Mouse (Mus musculus) frontal cortex, postnatal 10 days (tissue): ENCODE measurements around the gene Pfas.
"Not testable (repeated sequence)": the region's sequence is repeated elsewhere in the genome, so short reads cannot be mapped to it uniquely, and the experiment has no call there.

Experiments used
- DNase-seq, 2 experiments: peaks; one replicate each; pipeline ENCODE4 v3.0.0; 2022; ENCODE audit warnings: low spot score in 2 of 2, mixed read lengths in 1 of 2

Pfas gene

DNA sequence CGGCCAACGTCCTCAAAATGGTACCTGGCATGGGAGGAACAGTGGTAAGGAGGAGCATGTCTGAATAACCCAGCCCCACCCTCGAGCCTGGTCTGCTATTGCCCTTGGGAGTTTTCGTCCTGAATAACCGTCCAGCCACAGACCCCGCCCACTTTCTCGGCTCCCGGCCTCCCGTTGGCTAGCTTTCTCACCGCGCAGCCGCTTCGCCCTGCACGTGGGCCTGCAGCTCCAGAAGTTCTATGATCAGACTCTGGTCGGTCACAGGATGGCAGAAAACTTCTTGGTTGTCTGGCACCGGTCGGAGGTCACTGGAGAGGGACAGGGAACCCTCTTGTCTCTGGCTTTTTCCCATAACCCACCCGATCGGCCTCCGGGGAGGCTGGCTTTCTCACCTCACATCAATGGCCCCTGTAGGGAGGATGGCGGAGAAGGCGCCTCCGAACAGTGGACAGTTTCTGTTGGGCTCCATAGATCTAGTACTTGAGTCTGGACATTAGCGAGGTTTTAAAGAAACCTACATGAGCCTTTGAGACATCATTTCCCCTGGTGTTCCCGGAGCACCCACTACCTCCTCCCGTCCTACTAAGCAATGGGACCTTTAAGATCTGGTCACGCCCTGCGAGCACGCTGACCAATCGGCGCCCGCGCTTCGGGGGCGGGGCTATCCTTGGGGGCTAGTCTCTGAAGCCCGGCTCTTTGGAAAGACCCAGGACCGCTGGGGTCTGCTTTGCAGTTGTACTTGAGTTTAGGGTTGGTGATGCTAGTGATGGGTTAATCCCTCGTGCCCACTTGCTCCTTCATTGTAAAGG lies 34.8 kb downstream of the Pfas start:
- peak; percentile 54 to 72 for DNase-seq

DNA sequence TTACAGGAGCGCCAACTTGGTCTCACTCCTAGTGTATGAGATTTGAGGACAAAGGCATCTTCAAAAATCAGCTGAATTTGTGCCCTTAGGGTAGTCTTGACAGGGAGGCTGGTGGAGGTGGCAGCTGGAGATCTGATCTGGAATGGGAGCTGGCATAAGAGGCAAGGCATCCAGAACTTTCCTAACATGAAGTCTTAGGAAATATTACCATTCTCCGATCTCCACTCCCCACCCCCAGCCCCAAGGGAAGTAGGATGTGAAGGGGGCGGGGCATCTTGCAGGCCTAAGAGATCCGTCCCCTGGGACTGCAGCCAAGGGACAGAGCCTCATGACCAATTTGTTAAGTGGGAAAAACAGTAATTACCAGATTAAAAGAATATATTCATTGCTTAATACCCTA lies 38.0 kb downstream of the Pfas start:
- DNase-seq, result no peak

DNA sequence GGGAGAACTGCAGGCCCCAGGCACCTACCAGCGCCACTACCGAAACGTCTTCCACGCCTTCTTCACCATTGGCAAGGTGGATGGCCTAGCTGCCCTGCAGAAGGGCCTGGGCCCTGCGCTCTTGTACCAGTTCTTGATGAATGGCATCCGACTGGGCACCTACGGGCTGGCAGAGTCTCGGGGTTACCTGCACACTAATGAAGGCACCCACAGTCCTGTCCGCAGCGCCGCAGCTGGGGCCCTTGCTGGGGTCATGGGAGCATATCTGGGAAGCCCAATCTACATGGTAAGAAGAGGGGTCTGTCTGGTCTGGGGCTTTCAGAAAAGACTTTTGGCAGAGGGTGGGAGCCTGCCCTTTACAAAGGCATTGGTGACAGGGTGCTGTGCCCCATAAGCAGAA lies 39.5 kb downstream of the Pfas start:
- DNase-seq, result no peak

DNA sequence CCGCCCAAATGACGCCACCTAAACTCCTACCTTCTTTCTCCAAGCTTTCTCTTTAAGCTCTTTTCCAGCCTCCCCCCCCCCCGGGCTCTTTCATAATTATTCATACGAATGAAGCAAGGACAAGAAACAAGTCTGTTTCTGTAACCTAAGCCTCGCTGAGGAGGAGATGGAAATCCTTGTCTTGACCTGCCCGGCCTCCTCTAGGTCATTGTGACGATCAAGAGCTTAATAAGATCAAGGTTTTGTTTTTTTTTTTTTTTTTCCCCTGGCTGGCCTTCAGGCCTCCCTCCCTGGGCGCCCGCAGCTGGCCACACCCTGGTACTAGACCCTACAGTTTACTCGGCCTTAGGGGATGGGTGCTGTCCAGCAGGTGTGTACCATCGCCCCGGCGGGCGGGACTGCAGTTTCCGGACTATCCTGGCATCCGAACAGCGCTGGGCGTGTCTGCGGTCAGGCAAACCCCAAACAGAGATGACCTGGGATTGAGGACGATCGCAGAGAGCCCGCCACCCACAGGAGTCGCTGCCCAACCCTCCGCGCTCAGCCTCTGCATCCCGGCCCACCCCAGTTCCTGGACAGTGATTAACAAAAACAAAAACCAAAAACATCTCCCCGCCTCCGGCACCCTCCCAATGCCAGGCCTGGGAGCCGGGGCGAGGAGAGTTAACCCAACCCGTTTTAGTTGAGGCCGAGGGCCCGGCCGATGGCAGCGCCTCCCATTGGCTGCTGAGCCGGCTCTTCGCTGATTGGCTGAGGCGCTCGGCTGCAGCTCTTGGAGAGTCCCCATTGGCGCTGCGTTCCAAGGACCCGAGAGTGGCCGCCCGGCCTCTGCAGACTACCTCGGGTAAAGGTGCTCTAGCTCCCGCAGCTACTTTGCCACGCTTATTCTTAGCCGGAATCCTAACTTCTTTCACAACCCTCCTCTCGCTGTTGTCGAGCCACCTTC lies 40.6 kb downstream of the Pfas start, which contains the start of gene Slc25a35:
Gene Slc25a35, plus strand, starts transcription at position 795 of the 946 bp plus-strand sequence.
- peak; percentile 77 to 90 for DNase-seq

DNA sequence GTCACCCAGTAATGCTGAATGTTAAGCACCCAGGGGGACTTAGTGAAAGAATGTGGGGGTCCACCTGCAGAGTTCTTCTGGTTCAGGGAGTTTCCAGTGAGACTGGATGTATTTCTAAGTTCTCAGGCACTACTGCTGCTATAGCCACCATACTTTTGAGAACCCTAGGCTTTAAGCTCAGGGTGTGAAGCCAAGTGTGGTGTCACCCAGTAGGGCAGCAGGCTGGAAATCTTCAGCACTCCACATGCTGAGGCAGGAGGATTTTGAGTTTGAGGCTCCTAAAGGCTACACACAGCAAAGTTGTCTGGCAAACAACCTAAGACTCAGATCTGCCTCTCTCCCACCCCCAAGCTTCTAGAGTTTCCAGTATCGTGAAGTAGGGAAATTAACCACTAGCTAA lies 41.7 kb downstream of the Pfas start:
- no peak for DNase-seq

DNA sequence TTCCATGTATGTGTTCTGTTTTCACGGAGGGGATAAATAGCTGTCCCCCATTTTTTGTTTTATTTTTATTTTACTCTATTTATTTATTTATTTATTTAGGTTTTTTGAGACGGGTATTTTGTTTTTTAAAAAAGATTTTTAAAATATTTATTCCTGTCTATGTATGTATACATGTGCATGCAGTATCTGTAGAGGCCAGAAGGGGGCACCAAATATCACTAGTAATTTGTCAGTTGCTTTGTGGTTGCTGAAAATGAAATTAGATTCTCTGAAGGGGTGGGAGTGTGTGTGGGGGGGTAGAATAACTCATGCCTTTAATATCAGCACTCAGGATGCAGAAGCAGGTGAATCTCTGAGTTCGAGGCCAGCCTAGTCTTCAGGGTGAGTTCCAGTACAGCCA lies 42.4 kb downstream of the Pfas start:
- no peak for DNase-seq

GRCm38 (mm10) chr11:68965050-68965449 lies 43.2 kb downstream of the Pfas start:
- no peak for DNase-seq

- DNase-seq, result no peak
Measured at GRCm38 (mm10) chr11:68963405-68963804, 44.9 kb downstream of the Pfas start.

- not testable (repeated sequence) for DNase-seq
Measured at GRCm38 (mm10) chr11:68962159-68962558, 46.1 kb downstream of the Pfas start.

- DNase-seq, result no peak
Measured at GRCm38 (mm10) chr11:68961596-68961995, 46.7 kb downstream of the Pfas start.

DNA sequence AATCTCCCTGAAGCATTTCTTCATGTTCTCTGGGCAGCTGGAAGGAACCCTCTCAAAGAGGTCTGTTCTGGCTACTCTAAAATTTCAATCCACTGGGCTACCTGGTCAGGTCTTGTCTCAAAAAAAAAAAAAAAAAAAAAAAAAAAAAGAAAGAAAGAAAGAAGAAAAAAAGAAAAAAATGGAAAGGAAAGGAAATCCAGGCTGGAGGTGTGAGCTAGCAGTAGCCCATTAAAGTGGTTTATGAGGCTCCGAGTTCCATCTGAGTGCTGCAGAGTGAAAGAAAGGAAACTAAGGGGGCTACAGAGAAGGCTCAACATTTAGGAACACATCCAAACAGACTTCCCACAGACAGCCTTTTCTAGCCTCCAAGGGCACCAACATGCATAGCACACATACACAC lies 50.3 kb downstream of the Pfas start:
- no peak for DNase-seq

DNA sequence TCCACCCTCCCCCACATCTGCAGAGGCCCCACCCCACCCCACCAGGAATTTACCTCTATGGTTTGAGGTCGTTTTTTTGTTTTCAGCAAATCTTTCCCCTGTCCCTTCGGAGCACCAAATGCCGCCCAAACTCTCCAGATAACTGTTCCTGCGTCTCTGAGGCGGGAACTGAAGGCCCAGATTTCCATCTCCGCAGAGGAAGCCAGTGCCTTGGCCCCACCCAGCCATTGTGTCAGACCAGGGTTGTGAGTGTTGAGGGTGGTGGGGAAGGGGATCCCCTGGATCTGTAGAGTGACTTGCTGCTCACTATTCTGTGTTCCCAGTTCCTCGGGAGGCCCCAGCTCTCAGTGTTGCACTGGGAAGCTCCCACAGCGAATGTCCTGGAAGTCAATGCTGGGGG lies 51.0 kb downstream of the Pfas start, which contains the start of gene Arhgef15:
Gene Arhgef15, minus strand, starts transcription at position 173 of the 400 bp plus-strand sequence.
- DNase-seq, result no peak

DNA sequence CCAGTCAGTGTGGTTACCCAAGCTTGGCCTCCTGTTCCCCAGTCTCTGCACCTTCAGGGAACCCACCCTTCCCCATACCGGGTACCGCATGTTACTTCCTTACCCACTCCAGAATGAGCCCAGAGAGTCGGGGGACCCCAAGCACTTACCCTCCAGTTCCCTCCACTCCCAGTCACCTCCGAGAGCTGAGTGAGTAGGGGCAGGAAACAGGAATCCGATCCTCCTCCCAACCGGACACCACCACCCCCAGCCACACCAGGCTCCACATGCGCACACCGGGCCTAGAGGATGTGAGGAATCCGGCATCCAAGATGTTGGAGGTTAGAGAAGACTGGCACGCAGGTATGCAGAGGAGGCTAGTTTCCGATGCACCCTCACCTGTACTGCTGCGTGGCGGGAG lies 51.6 kb downstream of the Pfas start:
- DNase-seq, result no peak

DNA sequence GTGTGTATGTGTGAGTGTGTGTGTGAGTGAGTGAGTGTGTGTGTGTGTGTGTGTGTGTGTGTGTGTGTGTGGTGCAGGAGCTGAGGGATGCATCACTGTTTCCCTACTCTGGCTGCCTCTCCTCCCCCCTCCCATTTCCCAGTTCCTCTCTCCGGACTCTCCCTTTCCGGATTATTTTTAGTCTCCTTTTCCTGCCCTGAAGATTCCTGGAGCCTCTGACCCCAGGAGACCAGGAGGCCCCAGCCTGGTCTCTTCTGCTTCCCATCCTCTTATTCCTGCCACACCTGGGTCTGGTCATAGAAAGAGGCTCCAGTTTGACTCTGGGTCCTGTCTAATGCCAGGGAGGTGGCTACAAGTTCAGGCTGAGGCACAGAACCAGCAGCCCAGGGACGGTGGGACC lies 52.2 kb downstream of the Pfas start:
- DNase-seq, result no peak

DNA sequence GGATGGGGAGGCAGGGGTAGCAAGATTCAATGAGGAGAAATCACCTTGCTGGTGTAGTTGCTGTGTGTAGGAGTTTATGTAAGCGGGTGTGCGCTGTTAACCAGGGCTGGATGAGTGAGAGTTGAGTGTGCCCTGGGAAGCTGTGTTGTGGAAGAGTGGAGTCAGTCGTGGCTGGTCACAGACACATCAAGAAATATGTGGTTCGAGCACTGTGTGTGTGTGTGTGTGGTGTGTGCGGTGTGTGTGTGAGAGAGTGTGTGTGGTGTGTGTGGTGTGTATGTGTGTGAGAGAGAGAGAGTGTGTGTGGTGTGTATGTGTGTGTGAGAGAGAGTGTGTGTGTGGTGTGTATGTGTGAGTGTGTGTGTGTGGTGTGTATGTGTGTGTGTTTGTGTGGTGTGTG lies 52.8 kb downstream of the Pfas start:
- DNase-seq, result no peak

DNA sequence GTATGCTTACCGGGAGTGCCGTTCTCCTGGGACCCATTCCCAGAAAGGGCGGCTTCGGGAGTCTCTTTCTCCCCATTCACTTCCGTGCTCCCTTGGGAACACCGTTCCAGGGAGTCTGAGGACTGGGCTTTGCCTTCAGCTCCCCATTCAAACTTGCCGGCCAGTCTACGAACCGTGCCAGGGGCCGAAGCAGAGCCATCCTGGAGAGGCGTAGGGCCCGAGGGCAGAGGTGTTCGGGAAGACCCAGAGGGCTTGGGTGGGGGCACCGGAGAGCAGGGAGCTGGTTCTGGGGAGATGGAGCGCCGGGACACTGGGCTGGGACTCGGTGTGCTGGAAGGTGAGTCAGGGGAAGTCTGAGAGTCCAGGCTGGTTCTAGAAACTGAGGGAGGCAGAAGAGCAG lies 53.9 kb downstream of the Pfas start:
- no peak for DNase-seq

DNA sequence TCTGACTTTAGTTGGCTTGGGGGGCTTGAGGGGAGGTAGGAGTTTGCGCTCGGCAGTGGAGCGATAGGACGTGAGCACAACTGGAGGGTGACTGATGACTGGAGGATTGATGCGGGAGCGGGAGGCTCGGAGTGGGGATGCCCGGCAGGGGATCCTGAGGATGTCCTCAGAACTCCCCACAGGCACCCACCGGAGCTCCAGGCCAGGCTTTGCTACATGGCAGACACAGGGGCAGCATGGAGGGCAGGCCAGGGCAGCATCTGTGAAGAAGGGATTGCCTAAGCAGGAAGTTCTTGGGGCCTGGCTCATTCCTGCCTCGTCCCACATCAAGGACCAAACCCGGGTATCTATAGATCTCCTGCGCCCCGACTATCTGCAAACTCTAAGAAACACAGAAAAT lies 54.4 kb downstream of the Pfas start:
- no peak for DNase-seq

- DNase-seq, result no peak
Measured at GRCm38 (mm10) chr11:68947542-68947993, 60.7 kb downstream of the Pfas start.

GRCm38 (mm10) chr11:68946806-68947440 lies 61.3 kb downstream of the Pfas start:
- peak in 1 of 2 experiments; percentile 45 for DNase-seq

- no peak for DNase-seq
Measured at GRCm38 (mm10) chr11:68946001-68946400, 62.3 kb downstream of the Pfas start.

DNA sequence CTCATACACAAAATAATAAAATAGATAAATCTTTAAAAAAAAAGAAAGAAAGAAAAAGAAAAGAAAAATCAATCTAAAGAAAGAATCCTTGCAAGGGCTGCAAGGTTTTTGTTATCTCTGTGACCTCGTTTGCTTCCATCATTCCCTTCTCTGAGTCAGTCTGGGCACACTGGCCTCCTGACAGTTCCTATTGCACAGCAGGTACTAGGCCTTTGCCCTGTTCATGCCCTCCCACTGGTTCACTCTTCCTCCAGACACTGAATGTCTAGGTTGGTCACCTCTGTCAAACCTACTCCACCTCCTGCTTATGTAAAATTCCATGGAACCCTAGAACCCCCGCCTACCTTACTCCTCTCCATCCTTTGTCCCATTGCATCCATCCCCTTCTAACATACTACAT lies 63.0 kb downstream of the Pfas start:
- DNase-seq, result no peak

DNA sequence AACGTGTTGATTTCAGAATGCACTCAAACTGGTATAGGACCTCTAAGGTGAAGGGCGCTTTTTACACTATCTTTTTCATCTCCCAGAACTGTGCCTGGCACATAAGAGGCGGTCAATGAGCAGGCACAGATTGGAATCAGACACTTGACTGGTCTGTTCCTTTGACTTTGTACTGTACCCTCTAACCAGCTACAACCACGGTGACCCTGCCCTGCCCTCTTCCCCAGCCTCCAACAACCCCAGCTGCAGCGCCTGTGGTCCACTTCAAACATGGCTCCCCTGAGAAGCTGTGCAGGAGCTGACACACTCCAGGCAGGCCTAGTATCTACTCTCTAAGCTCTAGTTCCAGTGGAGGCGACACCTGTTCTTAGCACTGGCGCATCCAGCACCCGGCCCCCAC lies 65.5 kb downstream of the Pfas start:
- DNase-seq, result no peak
